Mouse (Mus musculus) neural tube, postnatal 0 days (tissue): ENCODE results near the gene Dbx2. TPM values are rescaled to one million over a fixed set of nuclear protein-coding genes. Genes with fewer than 3 reads are reported as not detected.

Source experiments
- polyA plus RNA-seq: library from polyadenylated mRNA; unstranded; fragments of >200 nt; fragmentation: Nextera tagmentation; extraction: Ambion mirVana; gene quantifications from 2 replicates; pipeline ENCODE4 v1.2.1, GENCODE M21; 2015

Dbx2 gene
- polyA plus RNA-seq, result 42.0 and 49.8 TPM in 2 replicates

DNA sequence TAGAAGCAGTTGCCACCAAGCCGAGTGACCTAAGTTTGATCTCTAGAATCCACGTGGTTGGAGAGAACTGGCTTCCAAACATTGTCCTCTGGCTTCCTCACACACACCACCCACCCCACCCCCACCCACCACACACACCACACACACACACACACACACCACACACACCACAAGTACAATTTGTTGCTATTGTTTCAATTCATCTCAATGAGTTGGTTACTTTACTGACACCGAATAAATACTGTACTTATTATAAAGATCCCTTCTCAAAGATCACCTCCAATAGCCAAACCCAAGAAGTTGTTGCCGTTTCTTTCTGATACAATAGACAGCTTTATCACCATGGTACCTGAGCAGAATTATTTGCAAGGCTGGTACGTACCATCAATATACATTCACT, at the start of gene Dbx2:
Gene Dbx2 (minus strand): TSS at position 101 of the 400 bp plus-strand sequence.

Other genes with a start within 250 kb of the Dbx2 start
- gene Nell2, start 127.4 kb downstream of the Dbx2 start, polyA plus RNA-seq, result 168 and 170 TPM in 2 replicates
- 17.0 and 18.7 TPM in 2 replicates for gene Ano6, start 134.9 kb upstream of the Dbx2 start, polyA plus RNA-seq